Mouse (Mus musculus): ENCODE measurements at regions not wholly inside any gene's neighbourhood (a gene's known extent, or its start where the extent isn't known, plus 50 kb on each side); places are given as distances from the start of the nearest gene placed in this dataset.
A peak's percentile ranks its signal among the peaks of the same experiment; 100 is the strongest.

GRCm38 (mm10) chrX:11748278-11748677 lies 411.9 kb downstream of the Bcor start:
- intact Hi-C loops (cut with DNase I), result no loop called here
- peak; percentile 49 to 54 for DNase-seq

- intact Hi-C loops (cut with DNase I), result no loop called here
Measured at GRCm38 (mm10) chrX:11752513-11752912, 407.6 kb downstream of the Bcor start.

DNA sequence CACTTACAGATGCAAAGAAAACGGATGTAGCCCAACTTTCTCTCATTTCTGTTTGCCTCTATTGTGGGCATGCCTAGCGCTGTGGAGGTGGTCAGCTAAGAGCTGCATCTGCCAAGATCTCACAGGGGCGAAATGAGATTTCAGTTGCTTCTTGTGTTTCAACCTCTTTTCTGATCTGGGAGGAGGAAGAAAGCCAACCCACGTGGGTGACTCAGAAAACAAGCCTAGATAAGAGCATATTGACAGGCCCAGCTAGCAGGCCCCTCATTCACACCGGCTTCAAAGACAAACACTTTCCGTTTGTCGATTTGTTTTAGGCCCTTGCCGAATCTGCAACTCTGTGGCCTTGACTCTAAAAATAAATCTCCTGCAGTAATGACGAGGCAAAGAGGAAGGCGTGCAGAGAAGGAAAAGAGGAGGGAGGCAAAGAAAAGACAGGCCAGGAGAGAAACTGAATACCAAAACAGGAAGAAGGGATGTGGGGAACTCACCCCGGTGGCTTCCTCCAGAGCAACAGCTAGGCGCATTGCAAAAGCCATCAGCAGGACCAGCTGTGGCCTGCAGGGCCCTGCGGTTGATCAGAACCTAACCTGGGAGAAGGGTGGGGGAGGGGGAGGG lies 407.1 kb downstream of the Bcor start:
- DNase-seq, result no peak
- intact Hi-C loops (cut with DNase I), result no loop called here

More at GRCm38 (mm10) chrX:11752513-11752912, 407.6 kb downstream of the Bcor start:
- no peak for DNase-seq

- no peak for DNase-seq
- intact Hi-C loops (cut with DNase I), result no loop called here
Measured at GRCm38 (mm10) chrX:11755046-11755445, 405.1 kb downstream of the Bcor start.

DNA sequence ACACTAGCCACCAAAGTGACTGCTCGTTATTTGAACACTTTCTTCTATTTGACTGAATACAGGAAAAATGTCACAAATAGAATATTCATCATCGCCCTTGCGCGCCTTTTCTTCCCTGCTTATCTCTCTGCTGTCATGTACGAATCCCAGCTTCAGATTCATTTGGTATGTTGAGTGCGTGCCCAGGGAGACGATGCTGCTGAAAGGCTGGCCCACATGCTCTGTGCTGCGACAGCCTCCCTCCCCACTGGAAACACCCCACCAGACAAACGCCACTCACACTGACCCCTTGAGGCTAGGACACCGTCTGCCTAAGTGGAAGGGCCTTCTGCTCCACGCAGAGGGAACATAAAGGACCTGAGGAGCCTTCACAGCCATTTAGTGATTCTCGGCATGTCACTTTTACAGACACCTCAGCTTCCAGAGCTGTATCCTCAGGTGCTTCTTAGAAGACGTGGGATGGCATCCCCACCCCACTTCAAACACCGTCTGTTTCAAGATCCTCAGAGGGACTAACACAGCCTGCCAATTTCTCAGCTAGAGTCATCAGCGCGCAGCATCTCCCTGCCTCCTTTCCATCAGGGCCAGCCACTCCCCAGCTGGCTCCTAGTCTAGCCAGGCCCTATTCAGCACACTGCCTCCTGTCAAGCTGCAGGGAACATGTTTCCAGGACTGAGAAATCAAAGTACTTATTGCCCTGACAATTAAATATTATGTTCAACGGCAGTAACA lies 396.6 kb downstream of the Bcor start:
- DNase-seq, result no peak
- intact Hi-C loops (cut with DNase I), result no loop called here

DNA sequence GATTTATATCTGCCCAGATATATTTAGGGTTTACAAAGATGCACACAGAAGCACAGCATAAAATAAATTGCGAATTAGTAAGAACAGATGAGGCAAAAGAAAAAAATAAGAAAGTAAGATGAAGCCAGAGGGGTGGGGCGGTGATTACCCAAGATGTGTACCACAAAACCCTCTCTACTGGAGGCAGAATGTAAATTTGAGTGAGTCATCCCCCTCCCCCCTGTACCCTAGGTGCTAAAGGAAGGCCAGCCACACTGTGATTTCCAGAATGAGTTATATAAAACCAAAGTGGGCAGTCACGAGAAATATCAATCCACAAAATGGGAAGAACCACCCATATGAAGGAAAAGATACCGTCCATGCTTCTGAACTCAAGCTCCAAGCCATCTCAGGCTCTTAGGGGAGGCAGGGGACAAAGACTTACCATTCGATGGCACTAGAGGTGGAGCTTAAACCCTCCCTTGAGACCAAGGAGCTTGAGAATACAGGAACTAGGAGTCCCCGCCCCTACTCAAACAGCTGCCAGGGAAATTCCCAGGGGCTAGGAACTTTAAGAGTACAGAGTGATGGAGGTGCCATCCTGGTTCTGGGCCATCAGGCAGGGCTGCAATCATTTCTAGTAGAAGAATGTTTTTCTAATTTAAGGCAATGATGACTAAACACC lies 383.8 kb downstream of the Bcor start:
- intact Hi-C loops (cut with DNase I), result no loop called here
- no peak for DNase-seq

- intact Hi-C loops (cut with DNase I), result no loop called here
- no peak for DNase-seq
Measured at GRCm38 (mm10) chrX:11795010-11795409, 365.1 kb downstream of the Bcor start.

GRCm38 (mm10) chrX:11797870-11798269 lies 362.3 kb downstream of the Bcor start:
- no peak for DNase-seq
- intact Hi-C loops (cut with DNase I), result no loop called here

DNA sequence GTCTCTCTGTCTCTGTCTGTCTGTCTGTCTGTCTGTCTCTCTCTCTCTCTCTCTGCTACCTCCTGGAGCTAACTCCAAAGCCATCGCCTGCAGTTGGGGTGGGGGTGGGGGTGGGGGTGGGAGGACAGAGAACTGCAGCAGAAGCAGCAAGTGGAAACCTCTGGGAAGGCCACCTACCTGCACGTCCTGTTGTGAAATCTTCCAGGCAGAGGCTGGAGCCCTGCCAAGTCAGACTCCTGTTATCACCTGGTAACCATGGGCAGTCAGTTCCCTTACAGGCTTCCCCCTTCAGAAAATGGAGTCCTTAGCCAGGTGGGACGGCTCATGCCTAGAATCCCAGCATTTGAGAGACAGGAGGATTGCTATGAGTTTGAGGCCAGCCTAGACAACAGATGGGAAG lies 361.8 kb downstream of the Bcor start:
- intact Hi-C loops (cut with DNase I), result no loop called here
- no peak for DNase-seq

DNA sequence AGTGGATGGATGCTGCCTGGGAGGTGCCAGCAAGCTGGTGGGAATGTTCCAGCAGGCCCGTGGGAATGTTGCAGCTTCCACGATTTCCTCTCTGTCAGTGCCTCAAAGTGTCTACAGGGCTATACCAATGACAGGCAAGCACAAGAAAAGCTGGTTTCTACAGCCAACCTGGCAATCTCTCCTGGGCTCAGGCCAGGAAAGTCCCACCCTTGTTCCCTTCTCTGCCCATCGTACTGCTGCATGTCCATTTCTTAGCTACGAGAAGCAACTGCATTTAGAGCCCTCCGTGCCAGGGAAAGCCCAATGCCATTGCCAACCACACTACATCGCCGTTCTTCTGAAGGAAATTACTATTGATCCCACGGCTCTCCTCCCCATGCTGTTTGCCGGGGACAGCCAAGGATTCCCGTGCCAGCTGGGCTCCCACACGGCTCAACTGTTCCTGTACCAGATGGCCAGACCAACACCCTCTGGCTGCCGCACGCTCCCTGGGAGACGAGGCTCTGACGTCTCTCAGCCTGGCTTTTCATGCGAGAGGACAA lies 359.7 kb downstream of the Bcor start:
- intact Hi-C loops (cut with DNase I), result loop anchor here (10.0 kb wide), 1 partner anchor 454 kb away; no protein-coding TSS in a partner anchor
- no peak for DNase-seq

- intact Hi-C loops (cut with DNase I), result loop anchor here (10.0 kb wide), 1 partner anchor 454 kb away; no protein-coding TSS in a partner anchor
Measured at GRCm38 (mm10) chrX:11801208-11801607, 358.9 kb downstream of the Bcor start.

GRCm38 (mm10) chrX:11801621-11802020 lies 358.5 kb downstream of the Bcor start:
- no peak for DNase-seq

More at GRCm38 (mm10) chrX:11801208-11801607, 358.9 kb downstream of the Bcor start:
- DNase-seq, result no peak

GRCm38 (mm10) chrX:11802074-11802899 lies 357.9 kb downstream of the Bcor start:
- intact Hi-C loops (cut with DNase I), result loop anchor here (10.0 kb wide), 1 partner anchor 453 kb away; no protein-coding TSS in a partner anchor
- no peak for DNase-seq

More at GRCm38 (mm10) chrX:11801621-11802020, 358.5 kb downstream of the Bcor start:
- intact Hi-C loops (cut with DNase I), result loop anchor here (10.0 kb wide), 1 partner anchor 453 kb away; no protein-coding TSS in a partner anchor

GRCm38 (mm10) chrX:11803239-11803638 lies 356.9 kb downstream of the Bcor start:
- no peak for DNase-seq

GRCm38 (mm10) chrX:11806896-11807252 lies 353.3 kb downstream of the Bcor start:
- DNase-seq, result no peak
- intact Hi-C loops (cut with DNase I), result loop anchor here (5.0 to 10.0 kb wide), 2 partner anchors 175 to 448 kb away; no protein-coding TSS in a partner anchor

More at GRCm38 (mm10) chrX:11803239-11803638, 356.9 kb downstream of the Bcor start:
- intact Hi-C loops (cut with DNase I), result loop anchor here (10.0 kb wide), 1 partner anchor 452 kb away; no protein-coding TSS in a partner anchor

- DNase-seq, result no peak
- intact Hi-C loops (cut with DNase I), result loop anchor here (5.0 to 10.0 kb wide), 2 partner anchors 175 to 447 kb away; no protein-coding TSS in a partner anchor
Measured at GRCm38 (mm10) chrX:11807253-11807882, 352.8 kb downstream of the Bcor start.

DNA sequence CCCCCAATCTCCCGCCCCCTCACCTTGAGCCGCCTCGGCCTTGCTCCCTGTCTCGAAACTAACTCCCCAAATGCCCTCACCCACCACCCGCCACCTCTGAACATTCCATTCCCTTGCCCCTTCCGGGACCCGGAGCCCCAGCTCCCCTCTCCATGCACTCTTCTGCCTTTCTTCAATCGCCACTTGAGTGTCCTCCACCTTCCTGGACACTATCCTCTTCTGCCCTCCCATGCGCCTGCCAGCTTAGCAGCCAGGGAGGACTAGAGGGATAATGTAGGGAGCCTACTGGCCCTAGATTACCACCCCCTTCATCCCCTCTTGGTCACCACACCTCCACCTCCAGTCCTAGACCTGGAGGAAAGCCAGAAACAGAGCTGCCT lies 352.3 kb downstream of the Bcor start:
- intact Hi-C loops (cut with DNase I), result loop anchor here (5.0 to 10.0 kb wide), 2 partner anchors 176 to 447 kb away; no protein-coding TSS in a partner anchor
- no peak for DNase-seq

GRCm38 (mm10) chrX:11808911-11809310 lies 351.2 kb downstream of the Bcor start:
- no peak for DNase-seq
- intact Hi-C loops (cut with DNase I), result loop anchor here (5.0 to 10.0 kb wide), 2 partner anchors 177 to 446 kb away; no protein-coding TSS in a partner anchor

DNA sequence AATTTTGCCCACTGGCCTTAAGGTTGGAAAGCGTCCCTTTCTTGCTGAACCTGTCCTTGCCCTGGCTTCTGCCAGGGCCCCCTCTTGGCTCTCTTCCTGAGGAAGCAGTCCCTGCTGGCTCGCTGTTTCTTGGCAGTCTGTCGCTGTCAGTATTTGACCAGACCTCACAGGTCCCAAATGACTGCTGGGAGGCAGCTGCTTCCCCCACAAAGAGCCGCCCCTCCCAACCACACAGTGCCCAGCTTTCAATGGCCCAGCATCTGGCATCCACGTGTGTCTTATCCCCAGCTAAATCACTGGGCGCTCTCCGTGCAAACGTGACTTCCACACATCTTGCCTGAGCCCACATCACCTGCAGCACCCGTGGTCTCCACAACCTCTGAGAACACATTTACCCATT lies 345.3 kb downstream of the Bcor start:
- intact Hi-C loops (cut with DNase I), result no loop called here
- DNase-seq, result no peak
